Mouse (Mus musculus) stomach, postnatal 0 days (tissue): Measurements from ENCODE around the gene Mapk1ip1l. TPM values are rescaled to one million over a fixed set of nuclear protein-coding genes. Genes with fewer than 3 reads are reported as not detected.

Experiments used
- ATAC-seq: fragments of 200-750 bp; cut with Nextera tagmentation; 2 replicates; pipeline ENCODE4 v1.8.0; 2017; ENCODE audit not compliant: low FRiP score, low TSS enrichment
- DNase-seq: peaks from one replicate; pipeline ENCODE4 v3.0.0-alpha.2; 2016; ENCODE audit warnings: low spot score
- H3K27ac ChIP-seq: fragments of 300-500 bp; sonication (generic); replicated peaks from 2 replicates; pipeline ENCODE4 v1.5.1; 2014; ENCODE audit warnings: mild to moderate bottlenecking, control low read depth
- H3K27me3 ChIP-seq: fragments of 300-500 bp; sonication (generic); 2 replicates; pipeline ENCODE4 v1.6.1; 2014; ENCODE audit warnings: low read length; ENCODE audit not compliant: control insufficient read depth, insufficient read depth
- H3K36me3 ChIP-seq: fragments of 300-500 bp; sonication (generic); 2 replicates; pipeline ENCODE4 v1.6.1; 2014; ENCODE audit warnings: low read length, mixed read lengths; ENCODE audit not compliant: control insufficient read depth, insufficient read depth
- H3K4me1 ChIP-seq: fragments of 300-500 bp; sonication (generic); replicated peaks from 2 replicates; pipeline ENCODE4 v1.6.1; 2014; ENCODE audit warnings: antibody characterized with exemption; ENCODE audit not compliant: control insufficient read depth, insufficient read depth
- H3K4me2 ChIP-seq: fragments of 300-500 bp; sonication (generic); replicated peaks from 2 replicates; pipeline ENCODE4 v1.6.1; 2014; ENCODE audit warnings: low read depth, mild to moderate bottlenecking, control low read depth, moderate library complexity
- H3K4me3 ChIP-seq: fragments of 300-500 bp; sonication (generic); 2 replicates; pipeline ENCODE4 v1.5.1; 2014; ENCODE audit warnings: low read depth, low read length, control low read depth
- H3K9ac ChIP-seq: fragments of 300-500 bp; sonication (generic); 2 replicates; pipeline ENCODE4 v1.6.1; 2014; ENCODE audit warnings: mild to moderate bottlenecking, low read length, control low read depth, mixed read lengths
- H3K9me3 ChIP-seq: fragments of 300-500 bp; sonication (generic); 2 replicates; pipeline ENCODE4 v1.6.1; 2016; ENCODE audit warnings: low read length; ENCODE audit not compliant: control insufficient read depth
- CTCF ChIP-seq: IDR thresholded peaks from 2 replicates; pipeline ENCODE4 v1.5.1; 2016; ENCODE audit warnings: antibody characterized with exemption, low read depth, mild to moderate bottlenecking, moderate library complexity
- EP300 ChIP-seq: optimal IDR thresholded peaks from 2 replicates; pipeline ENCODE3; 2016; ENCODE audit warnings: antibody characterized with exemption
- WGBS: fragments of 180-500 bp; shearing (Covaris S2); extraction: QIAGEN DNeasy Blood & Tissue Kit; methylation state at CpG from one replicate; pipeline ENCODE4 v1.1.7; 2014; 5-methylcytosine and 5-hydroxymethylcytosine counted together
- polyA plus RNA-seq: library from polyadenylated mRNA; unstranded; fragments of >200 nt; fragmentation: Nextera tagmentation; extraction: Ambion mirVana; gene quantifications from 2 replicates; pipeline ENCODE4 v1.2.1, GENCODE M21; 2015

Mapk1ip1l gene
- polyA plus RNA-seq, 1 experiment from 2014 or later: 21.3 TPM

- ATAC-seq: 0 out of 2 replicates have a peak, but pooled peaks have one; percentile 13
- H3K9me3 ChIP-seq: no peaks in the 10 kb centered on the region
- peak; percentile 70 for DNase-seq
- no peaks in the 10 kb centered on the region for H3K4me1 ChIP-seq
- 26% methylated on average over 7 of the region's 7 CpGs for WGBS
- no peaks in the 10 kb centered on the region for H3K36me3 ChIP-seq
- TF ChIP-seq EP300 (no peak), CTCF (no peak)
- H3K27me3 ChIP-seq: no peaks in the 10 kb centered on the region
- peak overlapping the region; percentile 9; the same call in 1 of the 2 replicates for H3K4me2 ChIP-seq
- no peak overlapping the region for H3K9ac ChIP-seq
- H3K4me3 ChIP-seq: no peak overlapping the region
- H3K27ac ChIP-seq: peak overlapping the region; percentile 75
Measured at GRCm38 (mm10) chr14:47366881-47367321, 68.8 kb downstream of the Mapk1ip1l start.

- peak within 1 kb of the TSS; percentile 75 for H3K27ac ChIP-seq
- no peaks in the 10 kb centered on the region for H3K4me1 ChIP-seq
- H3K27me3 ChIP-seq: no peaks in the 10 kb centered on the region
- 30% methylated on average over 9 of the region's 9 CpGs for WGBS
- H3K4me3 ChIP-seq: no peak within 1 kb of the TSS
- TF ChIP-seq CTCF (no peak), EP300 (no peak)
- no peaks in the 10 kb centered on the region for H3K36me3 ChIP-seq
- H3K4me2 ChIP-seq: peak within 1 kb of the TSS; percentile 12
- DNase-seq: peak; percentile 63
- H3K9me3 ChIP-seq: no peaks in the 10 kb centered on the region
- no peak within 1 kb of the TSS for H3K9ac ChIP-seq
- ATAC-seq: peak; percentile 56
Measured at GRCm38 (mm10) chr14:47367461-47367860, 69.4 kb downstream of the Mapk1ip1l start, which contains the start of gene Lgals3. TSS of gene Lgals3 (plus strand) at chr14:47367751.

GRCm38 (mm10) chr14:47369741-47370140 is 71.7 kb downstream of the Mapk1ip1l start:
- TF ChIP-seq EP300: no peak
- TF ChIP-seq CTCF: no peak
- 86% methylated on average over 5 of the region's 5 CpGs for WGBS
- H3K4me3 ChIP-seq: no peak overlapping the region
- no peak overlapping the region for H3K4me2 ChIP-seq
- DNase-seq (no peak), ATAC-seq (no peak)
- no peak overlapping the region for H3K27ac ChIP-seq
- H3K4me1 ChIP-seq: 0 out of 2 replicates have a peak, but pooled peaks cover 2% of the 10 kb centered on the region
- no peaks in the 10 kb centered on the region for H3K27me3 ChIP-seq
- no peaks in the 10 kb centered on the region for H3K9me3 ChIP-seq
- no peaks in the 10 kb centered on the region for H3K36me3 ChIP-seq
- no peak overlapping the region for H3K9ac ChIP-seq

GRCm38 (mm10) chr14:47370790-47371189 is 72.7 kb downstream of the Mapk1ip1l start:
- Histone ChIP-seq H3K4me2 (no peak overlapping the region), H3K27ac (peak overlapping the region; percentile 58; the same call in 1 of the 2 replicates), H3K27me3 (no peaks in the 10 kb centered on the region), H3K4me1 (0 out of 2 replicates have a peak, but pooled peaks cover 2% of the 10 kb centered on the region), H3K36me3 (no peaks in the 10 kb centered on the region), H3K9ac (no peak overlapping the region), H3K9me3 (no peaks in the 10 kb centered on the region), H3K4me3 (no peak overlapping the region)
- DNase-seq: no peak
- WGBS: 83% methylated on average over 3 of the region's 3 CpGs
- TF ChIP-seq EP300: no peak
- no peak for TF ChIP-seq CTCF
- ATAC-seq: no peak

- Histone ChIP-seq H3K4me1 (0 out of 2 replicates have a peak, but pooled peaks cover 2% of the 10 kb centered on the region), H3K9me3 (no peaks in the 10 kb centered on the region), H3K4me3 (no peak overlapping the region), H3K4me2 (no peak overlapping the region), H3K9ac (no peak overlapping the region), H3K27ac (peak overlapping the region; percentile 1; the same call in 1 of the 2 replicates), H3K36me3 (no peaks in the 10 kb centered on the region), H3K27me3 (no peaks in the 10 kb centered on the region)
- TF ChIP-seq EP300: no peak
- no peak for TF ChIP-seq CTCF
- DNase-seq: peak; percentile 72
- ATAC-seq: peak; percentile 89
- 38% methylated on average over 6 of the region's 6 CpGs for WGBS
Measured at GRCm38 (mm10) chr14:47371689-47372088, 73.6 kb downstream of the Mapk1ip1l start.

Other genes with a start within 250 kb of the Mapk1ip1l start
- gene Gch1, start 108.9 kb upstream of the Mapk1ip1l start, polyA plus RNA-seq: 12.0 and 12.4 TPM in 2 replicates
- gene Wdhd1, start 21.4 kb upstream of the Mapk1ip1l start, polyA plus RNA-seq: 5.2 TPM in 2 replicates
- gene Socs4, start 21.3 kb upstream of the Mapk1ip1l start, polyA plus RNA-seq: 2.5 and 2.9 TPM in 2 replicates
- 359 and 387 TPM in 2 replicates for gene Lgals3, start 69.5 kb downstream of the Mapk1ip1l start, polyA plus RNA-seq
- 5.9 and 7.4 TPM in 2 replicates for gene Dlgap5, start 120.1 kb downstream of the Mapk1ip1l start, polyA plus RNA-seq
- gene Fbxo34, start 152.2 kb downstream of the Mapk1ip1l start, polyA plus RNA-seq: 17.8 and 18.1 TPM in 2 replicates